Mouse (Mus musculus): ENCODE results near the gene Tmem185b. TPM values are rescaled to one million over a fixed set of nuclear protein-coding genes. Genes with fewer than 3 reads are reported as not detected.

Gene Tmem185b
- total and polyA plus RNA-seq, 3 experiments = 27.7 to 58.0 (median 35.9) TPM

- no peak for TF ChIP-seq CTCF (IDR thresholded peaks at IDR 0.05; ENCODE audit: low read depth, low read length)
- TF ChIP-seq GATA1 (IDR thresholded peaks at IDR 0.05; ENCODE audit: borderline replicate concordance, low read length) = no peak
- TF ChIP-seq POLR2AphosphoS5 (IDR thresholded peaks at IDR 0.05; ENCODE audit: insufficient replicate concordance, low read depth, low read length) = no peak
- no peak for TF ChIP-seq TAL1 (conservative IDR thresholded peaks at IDR 0.05; ENCODE audit: low read depth, low read length)
- TF ChIP-seq GATA2 (IDR thresholded peaks at IDR 0.05; ENCODE audit: borderline replicate concordance, low read depth, low read length) = no peak
- H3K4me3 ChIP-seq (ENCODE audit: low read depth, low read length) = no peak overlapping the region
- peaks cover 81% of the 10 kb centered on the region for H3K36me3 ChIP-seq (replicated peaks)
- no peak for DNase-seq (ENCODE audit: low spot score)
- no peaks in the 10 kb centered on the region for H3K27me3 ChIP-seq (ENCODE audit: insufficient read depth, low read length)
- no peak for ATAC-seq (ENCODE audit: extremely low read depth, insufficient number of reproducible peaks, low FRiP score, poor library complexity, severe bottlenecking)
- peaks cover 28% of the 10 kb centered on the region for H3K4me1 ChIP-seq (ENCODE audit: insufficient read depth, low read depth, low read length)
- H3K9me3 ChIP-seq (replicated peaks) = no peaks in the 10 kb centered on the region
These were observed 17.4 kb downstream of the Tmem185b start for GRCm38 (mm10) chr1:119543316-119543715.

GRCm38 (mm10) chr1:119544611-119545155 is 18.7 kb downstream of the Tmem185b start:
- no peaks in the 10 kb centered on the region for H3K9me3 ChIP-seq (replicated peaks)
- peaks cover 86% of the 10 kb centered on the region for H3K36me3 ChIP-seq (replicated peaks)
- TF ChIP-seq TAL1 (conservative IDR thresholded peaks at IDR 0.05; ENCODE audit: low read depth, low read length) (no peak), GATA2 (IDR thresholded peaks at IDR 0.05; ENCODE audit: borderline replicate concordance, low read depth, low read length) (no peak), CTCF (IDR thresholded peaks at IDR 0.05; ENCODE audit: low read depth, low read length) (no peak), POLR2AphosphoS5 (IDR thresholded peaks at IDR 0.05; ENCODE audit: insufficient replicate concordance, low read depth, low read length) (no peak), GATA1 (IDR thresholded peaks at IDR 0.05; ENCODE audit: borderline replicate concordance, low read length) (no peak)
- no peak for DNase-seq (ENCODE audit: low spot score)
- no peaks in the 10 kb centered on the region for H3K27me3 ChIP-seq (ENCODE audit: insufficient read depth, low read length)
- peaks cover 30% of the 10 kb centered on the region for H3K4me1 ChIP-seq (ENCODE audit: insufficient read depth, low read depth, low read length)
- no peak for ATAC-seq (ENCODE audit: extremely low read depth, insufficient number of reproducible peaks, low FRiP score, poor library complexity, severe bottlenecking)
- H3K4me3 ChIP-seq (ENCODE audit: low read depth, low read length) = no peak overlapping the region

DNA sequence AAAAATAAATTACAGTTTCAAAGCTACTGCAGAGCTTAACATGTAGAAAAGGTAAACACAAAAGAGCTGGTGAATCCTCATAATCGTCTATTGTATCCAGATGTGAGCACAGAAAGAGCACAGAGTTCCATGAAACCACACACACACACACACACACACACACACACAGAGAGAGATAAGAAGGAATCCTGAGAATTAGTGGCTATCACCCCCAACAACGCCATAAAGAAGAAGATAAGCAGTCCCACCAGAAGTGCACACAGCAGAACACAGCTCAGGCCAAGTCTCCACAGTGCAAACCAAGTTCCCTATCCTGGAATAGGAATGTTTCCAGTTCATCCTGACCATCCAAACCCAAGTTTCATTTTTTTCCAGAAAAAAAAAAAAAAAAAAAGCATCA is 19.2 kb downstream of the Tmem185b start:
- no peak for DNase-seq (ENCODE audit: low spot score)
- peak; percentile 51; the same call in 1 of the 2 replicates for ATAC-seq (ENCODE audit: extremely low read depth, insufficient number of reproducible peaks, low FRiP score, poor library complexity, severe bottlenecking)
- Histone ChIP-seq H3K27me3 (ENCODE audit: insufficient read depth, low read length) (no peaks in the 10 kb centered on the region), H3K4me1 (ENCODE audit: insufficient read depth, low read depth, low read length) (peaks cover 30% of the 10 kb centered on the region), H3K9me3 (replicated peaks) (no peaks in the 10 kb centered on the region), H3K4me3 (ENCODE audit: low read depth, low read length) (no peak overlapping the region), H3K36me3 (replicated peaks) (peaks cover 90% of the 10 kb centered on the region)
- TF ChIP-seq TAL1 (conservative IDR thresholded peaks at IDR 0.05; ENCODE audit: low read depth, low read length) (peak; percentile 28; the same call in 1 of the 2 replicates), CTCF (IDR thresholded peaks at IDR 0.05; ENCODE audit: low read depth, low read length) (no peak)

DNA sequence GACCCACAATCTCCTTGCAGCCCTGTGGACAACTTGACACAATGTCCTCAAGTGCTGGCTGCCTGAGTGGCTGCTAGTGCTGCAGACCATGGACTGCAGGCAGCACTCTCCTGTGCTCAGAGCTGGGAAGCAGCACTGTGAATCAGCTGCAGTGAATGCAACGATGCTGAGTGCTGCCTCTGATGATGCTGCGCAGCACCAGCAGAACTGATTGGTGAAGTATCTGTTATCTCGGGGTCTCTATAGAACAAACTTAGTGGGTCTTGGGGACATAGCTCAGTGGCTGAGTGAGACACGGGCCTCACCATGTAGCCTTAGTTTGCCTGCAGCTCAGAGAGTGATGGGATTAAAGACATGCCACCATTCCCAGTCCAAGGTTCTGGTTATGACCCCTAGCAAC is 19.7 kb downstream of the Tmem185b start:
- Histone ChIP-seq H3K4me3 (ENCODE audit: low read depth, low read length) (no peak overlapping the region), H3K27me3 (ENCODE audit: insufficient read depth, low read length) (no peaks in the 10 kb centered on the region), H3K4me1 (ENCODE audit: insufficient read depth, low read depth, low read length) (peaks cover 30% of the 10 kb centered on the region), H3K36me3 (replicated peaks) (peaks cover 86% of the 10 kb centered on the region), H3K9me3 (replicated peaks) (no peaks in the 10 kb centered on the region)
- ATAC-seq (ENCODE audit: extremely low read depth, insufficient number of reproducible peaks, low FRiP score, poor library complexity, severe bottlenecking) = no peak
- TF ChIP-seq TAL1 (conservative IDR thresholded peaks at IDR 0.05; ENCODE audit: low read depth, low read length) (no peak), POLR2AphosphoS5 (IDR thresholded peaks at IDR 0.05; ENCODE audit: insufficient replicate concordance, low read depth, low read length) (no peak), GATA2 (IDR thresholded peaks at IDR 0.05; ENCODE audit: borderline replicate concordance, low read depth, low read length) (no peak)
- no peak for DNase-seq (ENCODE audit: low spot score)

DNA sequence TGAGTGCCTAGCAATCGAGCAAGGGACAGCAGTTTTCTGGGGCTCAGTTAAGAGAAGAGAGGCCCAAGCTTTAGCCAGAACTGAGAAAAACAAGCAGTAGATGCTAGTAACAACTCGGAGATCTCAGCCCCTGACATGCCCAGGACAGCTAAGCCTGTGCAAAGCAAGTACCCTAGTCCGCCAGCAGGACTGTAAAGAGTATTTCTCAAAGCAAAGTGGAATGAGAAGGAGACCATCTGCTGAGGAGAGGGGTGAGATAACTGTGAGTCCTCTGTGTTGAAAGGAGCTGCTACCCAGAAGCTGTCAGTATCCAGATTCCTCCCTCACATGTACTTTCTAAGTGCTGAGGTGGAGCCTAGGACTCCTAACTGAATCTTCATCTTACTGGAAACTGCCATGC is 20.5 kb downstream of the Tmem185b start:
- Histone ChIP-seq H3K27me3 (ENCODE audit: insufficient read depth, low read length) (no peaks in the 10 kb centered on the region), H3K4me1 (ENCODE audit: insufficient read depth, low read depth, low read length) (peaks cover 30% of the 10 kb centered on the region), H3K9me3 (replicated peaks) (no peaks in the 10 kb centered on the region), H3K4me3 (ENCODE audit: low read depth, low read length) (no peak overlapping the region), H3K36me3 (replicated peaks) (peaks cover 87% of the 10 kb centered on the region)
- no peak for TF ChIP-seq CTCF (IDR thresholded peaks at IDR 0.05; ENCODE audit: low read depth, low read length)
- TF ChIP-seq GATA1 (IDR thresholded peaks at IDR 0.05; ENCODE audit: borderline replicate concordance, low read length) = no peak
- TF ChIP-seq TAL1 (conservative IDR thresholded peaks at IDR 0.05; ENCODE audit: low read depth, low read length) = no peak
- TF ChIP-seq POLR2AphosphoS5 (IDR thresholded peaks at IDR 0.05; ENCODE audit: insufficient replicate concordance, low read depth, low read length) = no peak
- no peak for TF ChIP-seq GATA2 (IDR thresholded peaks at IDR 0.05; ENCODE audit: borderline replicate concordance, low read depth, low read length)
- no peak for ATAC-seq (ENCODE audit: extremely low read depth, insufficient number of reproducible peaks, low FRiP score, poor library complexity, severe bottlenecking)
- DNase-seq (ENCODE audit: low spot score) = no peak

DNA sequence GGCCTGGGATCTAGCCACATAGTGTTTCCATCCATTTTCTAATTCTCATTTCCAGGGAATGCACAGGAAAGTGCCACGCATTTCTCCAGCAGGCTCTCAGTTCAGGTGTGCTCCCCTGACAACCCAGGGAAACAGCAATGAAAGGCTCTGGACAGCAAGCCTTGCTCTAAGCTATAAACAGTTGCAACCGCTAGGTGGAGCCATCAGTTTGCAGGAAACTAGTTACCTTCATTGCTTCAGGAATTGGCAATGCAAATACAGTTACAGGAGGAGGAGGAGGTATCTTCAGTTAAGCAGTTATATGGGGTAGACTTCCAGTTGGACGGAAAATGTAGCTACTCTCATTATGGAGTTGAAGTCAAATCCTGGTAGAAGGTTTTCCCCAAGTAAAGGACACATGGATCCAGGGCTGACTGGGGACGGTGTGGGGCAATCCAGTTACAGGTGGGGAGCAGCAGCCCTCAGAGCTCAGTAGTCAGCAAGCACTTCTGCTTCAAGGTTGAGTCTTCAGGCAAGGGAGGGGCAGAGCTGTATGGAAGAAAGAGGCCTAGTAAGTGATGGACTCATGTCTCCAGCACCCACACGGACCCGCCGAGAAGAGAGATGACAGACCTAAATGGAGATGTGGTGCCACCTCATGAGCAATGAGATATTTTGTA is 22.8 kb downstream of the Tmem185b start:
- Histone ChIP-seq H3K4me1 (ENCODE audit: insufficient read depth, low read depth, low read length) (peaks cover 25% of the 10 kb centered on the region), H3K4me3 (ENCODE audit: low read depth, low read length) (no peak overlapping the region), H3K36me3 (replicated peaks) (peaks cover 85% of the 10 kb centered on the region), H3K9me3 (replicated peaks) (no peaks in the 10 kb centered on the region), H3K27me3 (ENCODE audit: insufficient read depth, low read length) (no peaks in the 10 kb centered on the region)
- peak; percentile 91 for TF ChIP-seq CTCF (IDR thresholded peaks at IDR 0.05; ENCODE audit: low read depth, low read length)
- TF ChIP-seq GATA2 (IDR thresholded peaks at IDR 0.05; ENCODE audit: borderline replicate concordance, low read depth, low read length) = no peak
- DNase-seq (ENCODE audit: low spot score) = peak; percentile 55
- ATAC-seq (ENCODE audit: extremely low read depth, insufficient number of reproducible peaks, low FRiP score, poor library complexity, severe bottlenecking) = peak; percentile 51

Measured in G1E (cell line).